Mouse (Mus musculus): ENCODE data around the gene Specc1l.
"Not testable (repeated sequence)": the region's sequence is repeated elsewhere in the genome, so short reads cannot be mapped to it uniquely, and the experiment has no call there.

Specc1l gene

DNA sequence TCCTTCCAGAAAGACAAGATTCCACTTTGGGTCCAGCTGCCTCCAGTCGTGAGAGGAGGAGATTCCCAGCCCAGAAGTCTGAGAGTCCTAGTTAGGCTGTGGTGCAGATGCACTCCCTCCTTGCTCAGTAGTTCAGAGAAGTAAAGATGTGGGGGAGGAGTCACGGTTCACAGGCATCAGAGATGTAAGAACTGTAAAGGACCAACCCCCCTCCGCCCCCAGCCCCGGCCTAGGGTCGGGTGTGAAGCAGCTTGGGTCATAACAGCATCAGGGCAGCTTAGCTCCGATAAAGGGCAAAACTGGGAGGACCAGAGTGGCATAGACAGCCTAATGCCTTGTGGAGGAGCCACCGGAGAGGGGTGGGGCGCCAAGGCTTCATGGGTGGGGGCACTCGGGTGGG is 104.6 kb downstream of the Specc1l start:
- in situ Hi-C loops (cut with MboI): no loop called here

DNA sequence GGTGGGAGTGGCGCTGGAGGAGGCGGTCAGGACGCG is 104.8 kb downstream of the Specc1l start, which contains the start of gene Adora2a:
Adora2a (plus strand) TSS at position 6 of the 36 bp plus-strand sequence.
- in situ Hi-C loops (cut with MboI): no loop called here

DNA sequence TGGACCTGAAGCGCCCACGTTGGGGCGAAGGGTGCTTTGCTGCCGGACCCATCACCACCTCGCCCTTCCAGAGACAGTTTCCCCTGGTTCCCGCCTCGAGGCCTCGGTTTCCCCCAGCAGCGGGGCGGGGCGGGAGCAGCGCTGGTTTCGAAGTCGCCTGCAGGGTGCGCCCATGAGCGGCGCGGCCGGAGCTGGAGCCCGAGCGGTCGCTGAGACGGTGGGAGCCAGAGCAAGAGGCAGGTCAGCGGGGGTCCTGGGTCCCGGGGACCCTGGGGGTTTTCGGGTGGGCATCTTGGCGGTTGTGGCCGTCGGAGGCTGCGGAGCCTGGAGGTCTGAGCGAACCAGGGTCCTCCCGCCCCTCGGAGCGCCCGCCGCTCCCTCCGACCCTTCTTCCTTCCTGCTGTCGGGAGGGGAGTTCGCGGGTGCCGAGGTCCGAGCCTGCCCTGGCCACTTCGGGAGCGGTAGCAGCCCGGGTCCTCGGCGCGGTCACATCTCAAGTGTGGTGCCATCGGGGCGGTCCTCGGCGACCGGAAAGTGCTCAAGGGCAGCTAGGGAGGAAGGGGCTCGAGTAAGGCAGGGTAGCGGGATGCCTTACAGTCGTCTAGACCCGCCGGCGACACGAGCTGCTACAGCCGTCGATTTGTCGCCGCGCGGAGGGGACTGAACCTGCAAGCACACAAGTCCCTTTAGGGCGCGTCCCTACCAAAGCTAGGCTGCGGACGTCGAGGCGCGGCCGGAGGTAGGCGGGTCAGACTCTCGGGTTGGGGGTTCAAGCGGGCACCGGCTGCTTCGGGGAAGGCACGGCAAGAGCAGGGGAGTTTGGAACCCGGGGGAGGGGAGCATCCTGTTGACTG is 105.3 kb downstream of the Specc1l start:
- in situ Hi-C loops (cut with MboI): no loop called here

DNA sequence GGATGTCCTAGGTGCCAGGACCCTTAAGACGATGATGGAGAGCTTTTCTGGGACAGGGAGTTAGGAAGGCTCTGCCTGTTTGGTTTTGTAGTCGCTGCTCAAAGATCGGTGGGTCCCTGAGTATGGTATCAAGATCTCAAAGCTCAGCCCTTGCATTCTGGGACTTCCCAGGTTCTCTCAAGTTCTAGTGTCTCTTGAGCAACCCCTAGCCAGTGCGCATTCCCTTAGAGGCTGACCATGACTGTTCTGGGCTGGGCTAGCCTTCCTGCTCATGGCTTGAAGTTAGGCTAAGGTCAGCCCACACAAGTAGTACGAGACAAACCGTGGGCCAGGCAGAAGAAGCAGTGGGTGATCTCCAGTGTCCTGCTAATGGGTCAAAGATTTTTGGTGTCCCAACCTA is 106.3 kb downstream of the Specc1l start:
- in situ Hi-C loops (cut with MboI): no loop called here

DNA sequence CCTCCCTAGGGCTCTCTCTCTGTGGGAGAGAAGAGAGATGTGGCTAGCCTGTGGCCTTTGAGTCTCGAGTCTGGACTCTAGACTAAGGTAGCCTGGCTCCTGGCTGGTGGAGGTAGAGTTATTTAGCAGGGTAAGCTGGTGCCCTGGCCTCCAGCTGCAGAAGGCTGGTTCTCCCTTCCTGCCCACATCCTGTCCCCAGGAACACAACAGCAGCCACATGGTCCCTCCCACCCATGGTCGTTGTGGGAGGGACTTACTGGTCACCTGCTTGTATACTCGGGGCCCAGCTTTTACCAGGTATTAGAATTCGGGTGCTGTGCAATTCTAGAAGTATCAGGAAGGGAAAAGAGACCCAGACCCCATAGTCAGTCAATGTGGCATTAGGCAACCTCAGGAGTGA is 108.4 kb downstream of the Specc1l start:
- in situ Hi-C loops (cut with MboI): no loop called here

DNA sequence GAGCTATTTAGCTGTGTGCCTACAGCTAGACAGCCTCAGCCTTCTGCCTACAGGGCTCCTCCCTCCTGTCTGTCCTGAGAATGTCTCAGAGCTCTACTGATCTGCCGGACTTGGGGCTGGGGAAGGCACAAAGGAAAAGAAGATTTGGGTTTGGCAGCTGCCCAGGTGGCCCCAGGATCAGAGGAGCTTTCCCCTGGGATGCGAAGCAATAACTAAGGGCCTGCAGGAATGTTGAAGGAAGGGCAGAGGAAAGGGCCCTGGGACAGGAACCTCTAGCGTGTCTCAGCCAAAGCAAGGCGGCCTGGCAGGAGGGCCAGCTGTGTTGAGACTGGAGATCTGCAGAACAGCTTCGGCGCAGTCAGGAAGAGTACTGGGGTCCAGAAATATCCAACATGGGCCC is 111.1 kb downstream of the Specc1l start:
- in situ Hi-C loops (cut with MboI): no loop called here

DNA sequence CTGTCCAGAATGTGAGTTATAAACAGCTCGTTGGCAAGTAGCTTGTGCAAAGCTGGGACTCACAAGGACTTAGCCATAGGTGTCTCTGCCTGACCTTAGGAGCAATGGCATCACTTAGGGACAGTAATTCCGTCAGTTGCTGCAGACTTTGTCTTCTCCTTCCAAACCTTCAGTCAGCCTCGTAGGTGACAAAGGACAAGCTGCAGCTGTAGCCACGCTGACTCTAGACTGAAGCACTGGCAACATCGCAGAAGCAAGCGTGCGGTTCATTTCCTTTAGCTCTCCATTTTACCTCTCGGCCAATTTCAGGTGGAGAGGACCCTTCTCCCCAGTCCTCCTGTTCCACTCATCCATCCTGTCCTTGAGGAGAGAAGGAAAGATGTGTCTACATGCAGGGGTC is 112.1 kb downstream of the Specc1l start:
- in situ Hi-C loops (cut with MboI): no loop called here

DNA sequence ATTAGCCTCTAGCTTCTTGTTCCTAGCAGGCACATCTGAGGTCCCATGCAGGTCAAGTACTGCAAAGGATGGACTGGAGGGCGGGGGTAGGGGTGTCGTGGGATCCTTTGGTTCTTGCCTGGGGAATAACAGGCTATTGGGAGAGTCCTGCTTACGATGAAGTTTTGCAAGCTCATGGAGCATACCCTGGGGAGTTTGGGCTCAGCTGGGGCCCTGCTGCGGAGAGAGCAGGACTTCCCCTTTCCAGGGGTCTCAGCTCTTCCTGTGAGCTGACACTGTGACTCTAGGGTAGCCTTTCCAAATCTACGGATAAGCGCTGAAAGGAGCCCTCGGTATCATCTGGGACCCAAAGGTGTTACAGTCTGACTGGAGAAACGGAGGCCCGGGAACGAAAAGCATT is 112.5 kb downstream of the Specc1l start:
- in situ Hi-C loops (cut with MboI): no loop called here

DNA sequence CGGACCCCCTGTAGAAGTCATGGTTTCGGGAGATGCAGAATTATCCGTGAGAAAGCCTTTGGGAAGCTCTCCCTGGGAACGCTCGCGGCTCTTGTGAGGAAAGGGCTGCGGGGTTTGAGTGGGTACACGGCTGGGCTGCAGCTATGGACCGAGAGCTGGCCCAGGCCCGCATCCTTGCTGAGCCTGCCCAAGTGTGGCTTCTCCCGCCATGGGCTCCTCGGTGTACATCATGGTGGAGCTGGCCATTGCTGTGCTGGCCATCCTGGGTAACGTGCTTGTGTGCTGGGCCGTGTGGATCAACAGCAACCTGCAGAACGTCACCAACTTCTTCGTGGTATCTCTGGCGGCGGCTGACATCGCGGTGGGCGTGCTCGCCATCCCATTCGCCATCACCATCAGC is 113.9 kb downstream of the Specc1l start:
- in situ Hi-C loops (cut with MboI): no loop called here

DNA sequence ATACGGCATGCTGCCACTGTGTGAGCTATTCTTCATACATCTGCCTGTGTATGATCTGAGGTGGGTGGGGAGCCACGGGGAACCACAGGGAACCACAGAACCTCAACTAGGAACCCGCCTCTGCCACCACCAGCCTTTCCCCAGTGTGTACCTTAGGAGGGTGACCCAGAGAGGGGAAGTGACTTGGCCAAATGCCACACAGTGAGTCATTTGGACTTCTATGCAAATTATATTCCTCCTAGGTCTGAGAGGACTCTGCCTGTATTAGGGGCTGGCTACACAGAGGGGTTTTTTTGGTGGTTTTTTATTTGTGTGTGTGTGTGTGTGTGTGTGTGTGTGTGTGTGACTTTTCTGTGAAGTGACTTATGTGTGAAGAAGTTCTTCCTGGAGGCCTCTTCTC is 114.7 kb downstream of the Specc1l start:
- in situ Hi-C loops (cut with MboI): no loop called here

DNA sequence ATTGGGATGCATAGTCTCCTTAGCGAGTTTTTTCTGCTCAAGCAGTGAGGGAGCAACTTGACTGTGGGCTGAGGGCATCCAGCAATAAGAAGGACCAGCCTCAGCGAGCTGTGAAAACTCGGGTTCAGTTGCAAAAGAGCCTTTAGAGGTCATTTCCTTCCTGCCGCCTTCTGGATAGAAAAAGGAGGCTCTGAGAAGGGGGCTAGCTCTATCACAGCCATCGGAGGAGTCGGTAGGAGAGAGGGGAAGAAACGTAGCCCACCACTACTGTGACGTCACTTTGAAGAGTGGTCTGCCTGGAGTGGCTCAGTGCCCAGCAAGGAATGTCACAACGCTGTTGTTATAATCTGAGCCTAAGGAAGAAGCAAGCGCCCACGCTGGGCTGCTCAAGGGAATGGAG is 115.2 kb downstream of the Specc1l start:
- in situ Hi-C loops (cut with MboI): no loop called here

DNA sequence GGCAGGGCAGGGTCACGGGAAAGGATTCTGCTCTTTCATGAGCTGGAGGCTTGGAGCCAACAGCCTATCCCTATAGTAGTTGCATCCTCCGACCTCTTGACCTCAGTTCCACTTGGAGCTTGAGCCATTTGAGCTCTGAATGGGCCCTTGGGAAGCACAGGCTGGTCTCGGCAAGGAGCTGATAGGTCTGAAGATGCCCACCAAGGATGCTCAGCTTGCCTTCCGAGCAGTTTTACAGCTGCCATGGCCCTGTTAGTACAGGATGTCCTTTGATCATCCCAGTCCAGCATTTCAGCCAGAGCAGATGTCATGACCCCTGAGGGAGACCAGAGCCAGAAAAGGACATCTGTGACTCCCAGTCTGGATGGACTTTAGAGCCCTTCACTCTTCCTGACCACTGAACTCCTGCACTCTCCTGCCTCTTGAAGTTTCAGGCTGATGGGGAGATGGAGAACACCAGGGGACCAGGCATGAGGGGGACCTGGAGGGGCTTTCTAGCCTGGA is 116.4 kb downstream of the Specc1l start:
- in situ Hi-C loops (cut with MboI): no loop called here

DNA sequence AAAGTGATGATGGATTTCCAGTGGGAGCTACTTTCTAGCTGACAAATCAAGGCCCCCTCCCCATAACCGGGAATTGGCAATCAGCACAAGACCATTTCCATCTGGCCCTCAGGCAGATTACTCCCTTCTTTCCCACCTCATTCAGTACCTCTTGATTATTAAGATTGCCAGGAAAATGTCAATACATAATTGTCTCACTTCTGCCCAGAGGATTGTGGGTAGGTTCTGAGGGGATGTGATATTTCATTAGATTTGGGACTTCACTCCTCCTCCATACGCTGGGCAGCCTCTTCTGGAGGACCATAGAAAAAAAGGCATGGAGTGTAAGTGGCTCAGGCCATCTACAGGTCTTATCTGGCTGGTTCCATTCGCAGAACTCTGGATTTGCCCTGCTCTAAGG is 120.4 kb downstream of the Specc1l start:
- in situ Hi-C loops (cut with MboI): no loop called here

DNA sequence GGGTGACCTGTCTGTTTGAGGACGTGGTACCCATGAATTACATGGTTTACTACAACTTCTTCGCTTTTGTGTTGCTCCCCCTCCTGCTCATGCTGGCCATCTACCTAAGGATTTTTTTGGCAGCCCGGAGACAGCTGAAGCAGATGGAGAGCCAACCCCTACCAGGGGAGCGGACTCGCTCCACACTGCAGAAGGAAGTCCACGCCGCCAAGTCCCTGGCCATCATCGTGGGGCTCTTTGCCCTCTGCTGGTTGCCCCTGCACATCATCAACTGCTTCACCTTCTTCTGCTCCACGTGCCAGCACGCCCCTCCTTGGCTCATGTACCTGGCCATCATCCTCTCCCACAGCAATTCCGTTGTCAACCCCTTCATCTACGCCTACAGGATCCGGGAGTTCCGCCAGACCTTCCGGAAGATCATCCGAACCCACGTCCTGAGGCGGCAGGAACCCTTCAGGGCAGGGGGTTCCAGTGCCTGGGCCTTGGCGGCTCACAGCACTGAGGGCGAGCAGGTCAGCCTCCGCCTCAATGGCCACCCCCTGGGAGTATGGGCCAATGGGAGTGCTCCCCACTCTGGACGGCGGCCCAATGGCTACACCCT is 121.4 kb downstream of the Specc1l start:
- in situ Hi-C loops (cut with MboI): no loop called here

DNA sequence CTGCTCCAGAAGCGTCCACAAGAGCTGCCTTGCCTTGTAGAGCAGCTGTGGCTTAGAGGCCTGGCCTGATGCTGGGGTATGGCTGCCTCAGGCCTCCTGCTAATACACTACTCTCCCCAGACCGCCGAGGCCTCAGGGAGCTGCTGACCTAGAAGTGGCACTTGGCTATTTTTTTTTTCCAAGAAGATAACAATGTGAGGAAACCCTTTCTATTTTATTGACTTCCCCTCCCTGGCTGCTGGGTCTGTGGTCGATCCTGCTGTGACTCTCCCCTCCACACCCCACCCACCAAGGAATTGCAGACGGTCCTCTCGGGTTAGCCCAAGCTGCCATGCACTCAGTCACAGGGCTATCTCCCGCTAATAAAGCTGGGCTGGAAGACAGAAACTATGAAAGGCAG is 122.3 kb downstream of the Specc1l start:
- in situ Hi-C loops (cut with MboI): no loop called here

DNA sequence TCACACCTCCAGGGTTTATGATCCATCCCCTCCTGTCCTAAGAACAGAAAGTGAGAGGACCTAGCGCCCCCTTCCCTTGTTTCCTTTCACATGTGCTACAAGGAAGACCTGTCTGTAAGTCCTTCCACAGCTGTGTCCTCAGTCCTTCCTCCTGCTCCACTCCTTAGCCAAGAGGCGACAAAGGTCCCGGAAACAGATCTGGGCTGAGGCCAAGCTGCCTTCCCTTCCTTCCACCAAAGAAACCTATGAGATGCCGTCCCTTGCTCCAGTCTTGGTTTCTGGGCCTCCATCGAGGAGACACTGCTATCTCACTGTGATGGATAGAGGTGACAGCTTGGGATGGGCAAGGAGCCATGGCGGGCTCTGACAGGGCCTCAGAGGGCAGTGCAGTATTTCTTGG is 123.2 kb downstream of the Specc1l start:
- in situ Hi-C loops (cut with MboI): no loop called here

DNA sequence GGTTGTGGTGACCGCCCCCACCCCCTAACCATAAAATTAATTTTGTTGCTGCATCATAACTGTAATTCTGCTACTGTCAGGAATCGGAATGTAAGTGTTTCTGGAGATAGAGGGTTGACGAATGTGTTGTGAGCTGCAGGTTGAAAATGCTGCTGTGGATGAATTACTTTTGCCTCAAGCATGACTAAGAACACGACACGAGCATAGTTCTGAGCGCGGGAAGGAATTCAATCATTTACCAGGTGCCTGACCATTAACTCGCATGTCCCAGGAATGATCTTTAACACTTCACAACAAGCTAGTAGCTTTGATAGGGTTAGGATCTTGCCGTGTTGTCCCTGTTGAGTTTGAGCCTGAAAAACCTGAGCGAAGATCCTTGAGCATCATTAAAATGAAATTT is 125.4 kb downstream of the Specc1l start:
- in situ Hi-C loops (cut with MboI): no loop called here

DNA sequence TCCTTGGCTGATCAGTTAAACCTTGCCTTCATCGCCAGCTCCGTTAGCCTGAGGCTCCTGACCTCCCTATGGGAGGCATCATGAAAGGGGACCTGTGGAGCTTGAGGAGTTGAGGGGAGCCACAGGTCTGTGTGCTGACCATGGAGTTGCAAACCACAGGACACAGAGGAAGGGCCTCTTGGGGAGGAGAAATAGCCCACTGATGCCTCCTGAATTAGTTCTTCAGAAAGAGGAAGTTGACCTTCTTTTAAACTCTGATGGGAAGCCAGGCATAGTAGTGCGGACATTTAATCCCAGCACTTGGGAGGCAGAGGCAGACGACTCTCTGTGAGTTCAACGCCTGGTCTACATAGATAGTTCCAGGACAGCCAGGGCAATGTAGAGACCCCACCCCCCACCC is 127.0 kb downstream of the Specc1l start:
- in situ Hi-C loops (cut with MboI): no loop called here

DNA sequence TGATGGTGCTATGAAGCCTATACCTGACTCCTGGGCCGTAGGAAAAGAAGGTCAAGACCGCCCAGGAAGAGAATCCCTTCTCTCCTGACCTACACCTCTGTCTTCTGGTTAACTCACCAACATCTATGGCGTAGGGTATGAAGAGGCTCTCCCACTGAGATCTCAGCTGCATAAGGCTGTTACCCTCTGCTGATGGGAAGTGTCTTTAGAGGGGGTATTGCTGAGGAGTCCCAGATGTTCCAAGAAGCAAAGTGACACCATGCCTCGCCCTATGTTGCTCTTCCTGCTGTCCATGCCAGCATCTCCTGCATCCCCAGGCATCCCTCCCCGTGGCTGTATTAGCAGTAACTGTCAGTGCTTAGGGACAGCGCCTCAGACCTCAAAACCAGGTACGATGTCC is 127.5 kb downstream of the Specc1l start:
- in situ Hi-C loops (cut with MboI): no loop called here

DNA sequence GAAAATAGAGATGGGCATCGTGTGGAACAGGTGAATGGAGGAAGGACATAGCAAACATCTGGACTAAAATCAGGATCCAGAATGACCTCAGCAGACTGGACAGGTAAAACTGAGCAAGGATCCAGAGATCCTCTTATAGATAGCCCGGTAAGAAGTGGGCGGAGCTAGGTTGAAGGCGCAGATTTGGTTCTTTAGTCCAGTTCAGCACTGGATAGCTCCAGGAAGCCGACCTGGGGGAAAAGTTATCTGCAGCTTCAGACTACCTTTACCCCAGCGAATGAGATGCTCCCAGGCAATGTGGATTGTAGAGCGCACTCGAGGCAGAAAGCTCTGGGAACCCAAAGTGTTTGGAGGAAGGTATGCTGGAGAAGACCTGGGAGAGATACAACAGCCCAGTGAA is 130.1 kb downstream of the Specc1l start:
- in situ Hi-C loops (cut with MboI): no loop called here

DNA sequence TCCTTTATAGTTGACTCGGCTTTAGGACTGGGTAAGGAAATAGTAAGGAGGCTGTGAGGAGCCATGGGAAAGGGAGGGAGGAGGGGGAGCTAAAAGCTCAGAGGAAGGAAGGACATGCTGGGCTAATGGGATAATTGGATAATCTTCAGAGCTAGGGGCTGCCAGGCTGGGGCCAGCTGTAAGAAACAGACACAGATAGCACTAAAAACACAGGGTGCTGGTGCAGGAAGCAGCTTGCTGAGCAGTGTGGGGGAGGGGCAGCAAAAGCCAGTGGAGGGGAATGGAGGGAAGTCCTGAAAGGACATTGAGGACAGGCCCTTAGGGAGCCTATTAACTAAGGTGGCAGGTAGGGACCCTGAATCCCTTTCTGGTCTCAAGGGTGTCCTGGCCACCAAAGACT is 132.7 kb downstream of the Specc1l start:
- in situ Hi-C loops (cut with MboI): not testable (repeated sequence)

DNA sequence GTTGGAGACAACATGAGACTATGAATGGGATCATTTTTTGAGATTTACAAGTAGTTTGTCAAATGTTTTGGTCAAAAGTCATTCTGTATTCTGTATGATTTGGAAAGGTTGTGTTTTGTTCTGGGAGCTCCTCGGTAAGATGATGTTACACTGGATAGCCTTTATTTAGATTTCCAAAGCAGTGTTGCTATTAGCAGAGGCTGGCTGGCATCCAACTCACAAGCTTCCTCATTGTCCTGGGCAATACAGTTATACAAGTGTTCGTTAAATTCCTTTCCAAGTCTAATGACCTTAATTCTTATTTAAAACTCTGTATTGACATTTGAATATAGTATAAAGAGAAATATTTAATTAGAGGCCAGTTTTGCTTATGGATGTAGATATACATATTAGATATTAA is 133.4 kb downstream of the Specc1l start:
- in situ Hi-C loops (cut with MboI): no loop called here

DNA sequence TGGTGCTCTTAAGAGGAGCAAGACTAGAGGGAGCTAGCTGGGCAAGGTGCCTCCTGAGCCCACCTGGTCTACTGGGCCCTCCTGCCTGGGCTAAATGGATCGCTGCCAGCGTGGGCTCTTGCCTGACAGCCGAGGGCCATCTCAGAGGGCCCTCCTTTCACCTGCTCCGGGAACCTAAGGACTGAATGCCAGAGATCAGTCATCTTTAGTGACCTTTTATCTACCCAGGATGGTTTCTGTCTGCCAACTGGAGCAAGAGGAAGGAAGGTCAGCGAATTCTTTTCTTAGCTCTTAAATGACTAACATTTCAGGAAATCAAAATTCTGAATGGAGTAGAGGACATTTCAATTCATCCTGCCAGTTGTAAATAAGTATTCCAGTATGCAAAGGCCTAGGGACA is 138.7 kb downstream of the Specc1l start:
- in situ Hi-C loops (cut with MboI): no loop called here

DNA sequence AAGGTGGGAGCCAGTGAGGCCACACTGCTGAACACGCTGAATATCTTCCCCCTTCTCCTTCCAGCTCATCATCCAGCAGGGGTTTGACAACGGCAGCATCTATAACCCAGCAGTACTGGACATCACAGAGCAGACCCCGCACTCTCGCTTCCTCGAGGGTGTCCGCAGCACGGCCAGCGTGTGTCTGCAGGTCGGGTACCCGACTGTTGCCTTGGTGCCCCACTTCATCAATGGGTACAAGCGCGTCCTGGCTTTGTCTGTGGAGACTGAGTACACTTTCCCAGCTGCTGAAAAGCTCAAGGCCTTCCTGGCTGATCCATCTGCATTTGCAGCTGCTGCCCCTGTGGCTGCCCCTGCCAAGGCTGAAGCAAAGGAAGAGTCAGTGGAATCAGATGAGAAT is 140.7 kb downstream of the Specc1l start:
- in situ Hi-C loops (cut with MboI): no loop called here

Measured in mature B cell (primary cell).